In the genomic region with DNA sequence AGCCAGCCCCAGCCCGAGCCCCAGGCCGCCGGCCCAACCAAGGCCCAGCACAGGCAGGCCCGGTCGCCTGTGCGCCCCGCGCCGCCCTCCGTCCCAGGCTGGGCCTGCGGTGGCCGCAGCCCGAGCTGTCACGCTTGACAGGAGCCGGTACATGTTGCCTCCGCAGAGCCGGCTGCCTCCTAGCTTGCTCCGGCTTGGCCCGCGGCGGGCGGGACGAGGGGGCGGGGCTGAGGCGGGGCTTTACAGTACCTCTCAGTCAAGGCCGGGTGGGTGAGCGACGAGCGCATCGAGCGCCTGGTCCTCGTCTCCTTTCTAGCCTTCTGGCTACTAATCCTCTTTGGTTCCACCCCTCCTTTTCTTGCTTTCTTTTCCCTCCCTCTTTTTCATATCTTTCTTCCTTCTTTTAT, we compare ENCODE assay signal across 8 mouse cellular contexts. TPM values are rescaled to one million over a fixed set of nuclear protein-coding genes. Genes with fewer than 3 reads are reported as not detected.
DNase-seq lines count a peak whose midpoint lies in the region; ATAC-seq and TF ChIP-seq lines count a peak whose summit lies in the region.

Gene Lactb (minus strand): TSS at position 246 of the 407 bp plus-strand sequence.

- intact Hi-C loops in left cerebral cortex, adult 2 months (cut with DNase I), result loop anchor here (2.0 to 5.0 kb wide), 3 partner anchors 28 to 98 kb away; partner anchors contain the start of genes Rab8b and Rps27l

- 0% methylated on average over 14 of the region's 32 CpGs for WGBS in hindbrain, embryonic 16.5 days

- H3K4me3 ChIP-seq in hindbrain, embryonic 16.5 days (ENCODE audit: low read length), result peak within 1 kb of the TSS; percentile 92
- peak within 1 kb of the TSS; percentile 96 for H3K4me3 ChIP-seq in left cerebral cortex, adult 2 months

- peaks cover 4% of the 10 kb centered on the region; the same call in 1 of the 2 replicates for H3K36me3 ChIP-seq in hindbrain, embryonic 16.5 days (ENCODE audit: control insufficient read depth, insufficient read depth, low read length)

- peak within 1 kb of the TSS; percentile 93 for H3K27ac ChIP-seq in hindbrain, embryonic 16.5 days (ENCODE audit: low read depth, low read length)
- H3K27ac ChIP-seq in left cerebral cortex, adult 2 months, result peak within 1 kb of the TSS; percentile 92

- ATAC-seq in hindbrain, embryonic 16.5 days, result peak; percentile 98
- ATAC-seq in megakaryocyte, adult 5-6 weeks (ENCODE audit: poor library complexity, severe bottlenecking), result peak; percentile 82

- peaks cover 10% of the 10 kb centered on the region; the same call in 1 of the 2 replicates for H3K4me1 ChIP-seq in hindbrain, embryonic 16.5 days (ENCODE audit: control insufficient read depth, insufficient read depth, low read depth, low read length)

- H3K4me2 ChIP-seq in hindbrain, embryonic 16.5 days (ENCODE audit: low read length), result peak within 1 kb of the TSS; percentile 65

- TF ChIP-seq CTCF in left cerebral cortex, adult 2 months (IDR thresholded peaks at IDR 0.05), result no peak

- no peaks in the 10 kb centered on the region for H3K27me3 ChIP-seq in hindbrain, embryonic 16.5 days (replicated peaks; ENCODE audit: control insufficient read depth, insufficient read depth, low read length)

- DNase-seq in T-cell, adult 2 months (ENCODE audit: low spot score), result peak; percentile 93
- peak; percentile 94 to 97 for DNase-seq in cerebellum, postnatal 36 days
- peak; percentile 95 for DNase-seq in gastrocnemius, adult 18-20 months (ENCODE audit: low spot score)
- peak; percentile 94 for DNase-seq in left cerebral cortex, adult 2 months (ENCODE audit: extremely low spot score in 1 of 2, low spot score in 2 of 2)
- peak; percentile 94 for DNase-seq in right cerebral cortex, adult 2 months (ENCODE audit: low spot score in 2 of 2)
- peak; percentile 97 for DNase-seq in urinary bladder, postnatal 14 days (ENCODE audit: low spot score)

- no peaks in the 10 kb centered on the region for H3K9me3 ChIP-seq in hindbrain, embryonic 16.5 days (ENCODE audit: control insufficient read depth, low read length)

- H3K9ac ChIP-seq in hindbrain, embryonic 16.5 days (ENCODE audit: low read depth, low read length), result peak within 1 kb of the TSS; percentile 95

RNA-seq across cellular contexts. Expression of gene Lactb, which starts in this region (rescaled TPM):
- 10 to 100 TPM; 22.5 to 22.6 TPM for total RNA-seq in gastrocnemius, adult 18-20 months (2021)
- 12.1 and 12.3 TPM in 2 replicates for polyA plus RNA-seq in hindbrain, embryonic 16.5 days (2015; fragmentation: Nextera tagmentation; extraction: Ambion mirVana)
- 10 to 100 TPM; 18.8 to 21.7 TPM for total RNA-seq in left cerebral cortex, adult 2 months (2021)
- total RNA-seq in megakaryocyte, adult 5-6 weeks (2015), result 52.5 and 58.1 TPM in 2 replicates
- total RNA-seq in megakaryocyte, adult 5-6 weeks (2017), result 40.7 and 44.6 TPM in 2 replicates

Comparison
In these comparisons a context has a peak if more than half of its experiments do, and no peak if none do; other contexts are left out.
1. Peak in every context shown above with its lines: DNase-seq, ATAC-seq, H3K4me3 ChIP-seq and H3K27ac ChIP-seq.